Mouse (Mus musculus): ENCODE data around the gene Tmtc2.

The Tmtc2 gene

DNA sequence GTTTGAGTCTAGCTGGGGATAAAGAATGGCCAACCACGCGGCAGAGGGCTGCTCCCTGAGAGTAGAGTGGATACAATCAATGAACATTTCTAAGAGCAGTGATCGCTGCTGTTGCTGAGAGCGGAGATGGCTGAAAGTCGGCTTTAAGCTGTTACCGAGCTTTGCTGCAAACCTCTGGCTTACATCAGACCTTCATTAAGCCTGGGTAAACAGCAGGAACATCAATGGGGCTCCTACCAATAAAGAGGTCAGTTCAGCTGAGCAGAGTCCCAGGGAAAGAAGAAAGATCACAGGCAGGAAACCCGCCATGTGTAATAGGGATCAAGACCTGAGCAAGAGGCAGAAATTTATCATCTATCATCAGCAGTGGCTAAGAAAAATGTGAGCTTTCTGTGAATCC lies 72.5 kb downstream of the Tmtc2 start:
- DNase-seq (ENCODE audit: low read depth, low spot score): no peak

- DNase-seq (ENCODE audit: low read depth, low spot score): no peak
These were observed 73.8 kb downstream of the Tmtc2 start for GRCm38 (mm10) chr10:105500482-105500881.

DNA sequence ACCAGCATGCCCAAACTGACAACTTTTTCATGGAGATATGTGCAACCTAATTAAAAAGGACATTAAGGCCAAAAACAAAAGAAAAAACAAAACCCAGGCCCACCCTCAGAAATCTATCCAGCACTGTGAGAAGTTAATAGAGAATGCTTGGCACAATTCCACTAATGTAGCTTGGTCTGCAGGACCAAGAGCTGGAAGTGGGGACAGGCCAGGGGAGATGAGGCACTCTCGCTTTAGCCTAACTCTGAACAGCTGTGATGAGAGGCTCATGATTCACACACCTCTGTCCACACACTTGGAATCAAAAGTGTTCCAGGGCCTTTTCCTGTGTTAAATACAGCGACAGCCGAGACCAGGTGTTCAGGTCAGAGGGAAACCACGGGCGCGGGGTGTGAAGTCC lies 79.0 kb downstream of the Tmtc2 start:
- DNase-seq (ENCODE audit: low read depth, low spot score): no peak

- DNase-seq (ENCODE audit: low read depth, low spot score): no peak
These were observed 81.8 kb downstream of the Tmtc2 start for GRCm38 (mm10) chr10:105492485-105492884.

GRCm38 (mm10) chr10:105490748-105491147 lies 83.5 kb downstream of the Tmtc2 start:
- peak; percentile 74 for DNase-seq (ENCODE audit: low read depth, low spot score)

DNA sequence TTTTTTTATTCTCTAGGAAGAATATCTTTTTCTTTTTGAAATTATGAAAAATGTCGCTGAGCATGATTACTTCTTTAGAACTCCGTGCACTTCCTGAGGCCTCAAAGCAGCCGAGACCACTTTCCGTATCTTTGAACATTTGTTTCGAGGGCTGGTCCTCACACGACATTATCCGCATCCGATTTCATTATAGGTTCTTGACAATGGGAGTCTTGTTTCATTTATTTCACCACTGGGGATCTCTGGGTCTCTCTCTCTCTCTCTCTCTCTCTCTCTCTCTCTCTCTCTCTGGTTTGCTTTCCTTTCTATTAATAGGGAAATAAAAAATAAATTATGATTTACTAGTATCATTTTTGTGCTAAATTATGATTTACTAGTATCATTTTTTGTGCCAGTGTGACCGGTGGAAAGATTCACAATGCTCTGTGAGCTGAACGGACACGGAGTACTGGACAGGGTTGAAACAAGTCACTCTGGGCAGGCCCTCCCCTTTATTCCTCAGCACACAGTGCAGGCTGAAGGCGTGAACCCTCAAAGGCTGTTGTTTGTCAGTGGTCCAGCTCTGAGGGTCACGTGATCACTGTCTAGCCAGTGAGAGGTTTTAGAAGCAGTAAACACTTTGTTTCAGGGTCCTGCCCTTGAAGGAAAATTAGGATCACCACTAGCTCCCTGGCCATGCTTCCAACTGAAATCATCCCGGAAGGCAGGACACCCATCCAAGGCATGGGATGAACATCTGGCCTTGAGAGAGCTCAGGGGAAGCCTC lies 84.1 kb downstream of the Tmtc2 start:
- no peak for DNase-seq (ENCODE audit: low read depth, low spot score)

- no peak for DNase-seq (ENCODE audit: low read depth, low spot score)
These were observed 87.3 kb downstream of the Tmtc2 start for GRCm38 (mm10) chr10:105486977-105487376.

DNA sequence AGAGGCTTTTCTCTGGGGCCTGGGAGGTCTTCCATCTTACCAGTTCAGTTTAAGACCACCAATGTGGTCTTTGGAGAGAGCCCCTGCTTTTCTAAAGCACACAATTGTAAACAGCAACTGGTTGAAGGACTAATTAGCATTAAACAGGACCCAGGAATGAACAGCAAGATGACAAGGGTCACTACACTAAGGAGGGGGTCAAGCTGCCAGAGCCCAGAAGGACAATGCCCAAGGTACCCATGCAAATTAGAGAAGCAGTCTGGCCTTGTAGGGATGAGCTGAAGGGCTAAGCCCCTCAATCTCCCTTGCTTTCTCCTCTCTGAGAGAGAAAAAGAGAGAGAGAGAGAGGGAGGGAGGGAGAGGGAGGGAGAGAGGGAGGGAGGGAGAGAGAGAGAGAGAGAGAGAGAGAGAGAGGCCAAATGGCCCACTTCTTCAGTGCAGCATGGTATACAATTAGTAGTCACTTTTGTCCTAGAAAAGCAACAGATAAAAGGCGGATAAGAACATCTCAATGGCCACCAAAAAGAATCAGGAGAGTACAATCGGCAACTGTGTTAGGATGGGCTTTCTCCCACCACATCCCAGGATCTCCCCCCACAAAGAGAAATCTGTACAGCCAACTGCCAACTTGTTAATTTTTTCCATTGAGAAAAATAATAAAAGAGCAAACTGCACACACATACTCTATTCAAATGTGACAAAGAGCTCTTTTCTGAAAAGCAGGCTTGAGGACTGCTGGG lies 89.7 kb downstream of the Tmtc2 start:
- DNase-seq (ENCODE audit: low read depth, low spot score): no peak

- DNase-seq (ENCODE audit: low read depth, low spot score): no peak
These were observed 94.5 kb downstream of the Tmtc2 start for GRCm38 (mm10) chr10:105479771-105480170.

DNA sequence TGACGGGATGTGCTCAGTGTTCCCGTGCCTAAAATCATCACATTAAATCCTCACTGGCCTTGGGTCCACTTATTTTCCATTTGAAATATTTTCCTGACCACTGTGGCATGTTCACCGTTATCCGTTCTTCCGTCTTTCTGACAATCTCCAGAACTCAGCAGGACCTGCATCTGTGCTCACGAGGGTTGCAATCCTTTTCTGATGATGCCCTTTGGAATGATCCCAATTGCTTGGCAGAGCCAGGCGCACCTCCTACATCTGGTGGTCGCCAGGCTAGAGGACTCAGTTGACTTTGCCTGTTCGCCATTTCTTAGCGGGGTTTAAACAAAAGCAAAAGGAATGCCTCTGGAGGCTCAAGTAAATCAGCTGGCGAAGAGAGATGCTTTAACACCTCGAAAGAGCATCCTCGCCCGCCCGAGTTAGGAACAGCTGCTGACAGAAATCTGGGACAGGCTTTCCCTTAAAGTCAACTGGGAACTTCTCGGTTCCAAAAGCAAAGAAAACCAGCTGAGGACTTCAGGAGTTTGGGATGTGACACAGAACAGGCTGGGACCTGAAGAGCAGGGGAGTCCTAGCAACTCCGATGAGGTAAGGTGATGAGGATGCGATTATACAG lies 96.5 kb downstream of the Tmtc2 start:
- DNase-seq (ENCODE audit: low read depth, low spot score): no peak

DNA sequence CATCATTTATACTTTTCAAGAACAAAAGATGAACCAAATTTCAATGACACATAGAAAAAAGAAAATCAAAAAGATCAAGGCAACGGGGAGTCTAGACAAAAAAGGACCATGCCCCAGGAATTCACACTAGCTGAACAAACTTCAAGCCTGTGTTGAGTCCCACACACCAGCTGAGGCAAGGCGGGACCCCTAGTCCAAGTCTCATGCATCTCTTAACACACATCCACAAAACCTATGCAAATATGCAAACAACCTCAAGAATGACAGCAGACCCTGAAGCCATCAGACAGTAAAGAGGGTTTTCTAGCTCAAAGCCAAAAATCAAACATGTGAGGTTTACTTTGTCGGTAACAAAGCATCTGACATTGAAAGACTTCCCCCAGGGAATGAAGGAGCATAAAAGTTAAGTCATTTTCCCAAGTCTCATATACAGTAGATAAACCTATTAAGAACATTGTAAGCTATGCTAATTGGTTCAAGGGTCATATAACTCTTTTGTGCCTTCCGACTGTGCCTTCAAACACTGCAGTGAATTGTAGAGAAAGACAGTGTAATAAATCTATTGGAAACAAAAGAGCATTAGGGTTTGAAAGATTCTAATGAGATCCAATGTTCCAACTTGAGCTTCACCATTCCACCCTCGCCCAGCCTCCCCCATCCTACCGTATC lies 100.0 kb downstream of the Tmtc2 start:
- DNase-seq (ENCODE audit: low read depth, low spot score): no peak

DNA sequence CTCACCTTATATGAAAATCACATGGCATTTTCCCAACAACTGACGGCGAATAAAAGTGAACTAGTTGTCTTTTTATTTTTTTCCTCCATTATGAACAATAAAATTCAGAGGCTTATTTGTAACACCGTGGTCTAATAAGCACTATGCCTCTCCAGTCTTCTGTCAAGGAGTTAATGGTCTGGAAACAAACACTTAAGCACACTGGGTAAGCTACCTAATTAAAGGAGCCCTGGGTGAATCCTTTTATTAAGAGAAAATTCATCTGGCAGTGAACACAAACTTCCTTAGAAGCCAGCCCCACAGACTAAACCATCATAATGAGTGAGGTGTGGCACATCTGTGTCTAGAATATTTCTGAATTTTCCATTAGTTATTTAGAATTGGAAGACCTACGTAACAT lies 109.9 kb downstream of the Tmtc2 start:
- no peak for DNase-seq (ENCODE audit: low read depth, low spot score)

DNA sequence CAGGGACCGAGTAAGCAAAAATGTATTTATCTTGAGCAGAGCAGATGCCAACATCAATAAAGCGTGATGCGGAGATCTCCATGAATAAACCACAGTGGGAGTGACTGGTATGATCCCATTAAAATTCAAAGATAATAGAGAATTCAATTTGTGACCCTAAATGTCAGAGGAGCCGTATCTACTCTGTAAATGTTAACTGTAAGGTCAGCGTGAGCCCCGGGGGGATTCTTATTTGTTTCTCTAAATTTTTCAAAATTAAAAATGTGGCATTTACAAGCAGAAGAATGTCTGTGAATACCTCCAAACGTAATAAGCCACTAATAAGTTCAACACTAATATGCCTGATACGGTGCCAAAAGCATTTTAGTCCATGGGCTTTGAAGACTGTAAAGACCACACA lies 120.8 kb downstream of the Tmtc2 start:
- no peak for DNase-seq (ENCODE audit: low read depth, low spot score)

DNA sequence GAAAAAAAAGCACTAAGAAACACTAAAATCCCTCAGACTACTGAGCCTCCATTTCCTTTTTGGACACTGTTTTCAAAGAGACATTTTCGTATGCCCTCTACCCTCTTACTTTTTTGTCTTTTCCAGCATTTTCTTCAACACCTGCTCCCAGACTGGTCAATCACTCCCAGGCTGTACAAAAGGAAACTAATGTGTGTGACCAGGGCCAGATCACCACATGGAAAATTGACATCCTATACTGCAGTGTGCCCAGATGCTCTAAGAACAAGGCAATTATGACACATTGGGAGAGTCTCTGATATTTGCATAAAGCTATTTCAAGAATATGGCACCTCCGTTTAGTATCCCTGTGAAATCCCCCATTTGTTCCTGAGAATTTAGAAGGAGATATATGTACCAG lies 127.1 kb downstream of the Tmtc2 start:
- no peak for DNase-seq (ENCODE audit: low read depth, low spot score)

- no peak for DNase-seq (ENCODE audit: low read depth, low spot score)
These were observed 129.9 kb downstream of the Tmtc2 start for GRCm38 (mm10) chr10:105444309-105444708.

- DNase-seq (ENCODE audit: low read depth, low spot score): no peak
These were observed 139.4 kb downstream of the Tmtc2 start for GRCm38 (mm10) chr10:105434879-105435278.

GRCm38 (mm10) chr10:105430885-105431284 lies 143.4 kb downstream of the Tmtc2 start:
- no peak for DNase-seq (ENCODE audit: low read depth, low spot score)

DNA sequence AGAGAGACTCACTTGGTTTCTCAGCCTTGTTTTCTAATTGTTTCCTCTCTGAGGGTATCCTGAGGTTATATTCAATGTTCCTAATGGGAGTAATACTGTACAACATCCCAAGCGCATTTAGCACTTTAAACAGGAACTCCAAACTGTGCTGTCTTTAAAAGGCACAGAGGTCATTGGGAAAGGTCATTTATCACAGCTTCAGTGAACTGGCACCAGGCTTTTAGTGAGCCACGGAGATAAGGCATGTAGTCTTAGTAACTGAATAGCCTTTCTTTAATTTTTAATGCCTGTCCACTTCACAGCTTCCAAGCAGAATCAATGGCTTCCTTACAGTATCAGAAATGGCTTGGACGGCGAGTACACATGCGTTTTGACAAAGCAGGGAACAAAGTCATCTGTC lies 144.0 kb downstream of the Tmtc2 start:
- no peak for DNase-seq (ENCODE audit: low read depth, low spot score)

DNA sequence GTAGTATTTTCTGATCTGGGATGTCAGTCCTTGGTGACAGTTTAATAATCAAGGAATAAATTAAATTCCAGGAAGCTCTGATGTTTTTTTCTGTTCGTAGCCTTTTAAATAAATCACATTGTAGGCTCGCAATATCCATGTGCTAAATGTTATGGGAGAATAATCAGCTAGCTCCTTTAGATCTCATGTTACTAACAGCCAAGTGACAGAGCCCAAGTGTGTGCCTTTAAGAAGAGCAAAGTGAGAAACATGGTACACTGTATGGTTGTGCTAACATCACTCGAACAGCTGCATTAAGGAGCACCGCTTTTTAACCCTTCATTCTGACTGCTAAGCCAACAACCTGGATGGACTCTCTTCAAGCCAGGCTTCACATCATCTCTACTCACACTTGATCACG lies 146.2 kb downstream of the Tmtc2 start:
- DNase-seq (ENCODE audit: low read depth, low spot score): no peak

DNA sequence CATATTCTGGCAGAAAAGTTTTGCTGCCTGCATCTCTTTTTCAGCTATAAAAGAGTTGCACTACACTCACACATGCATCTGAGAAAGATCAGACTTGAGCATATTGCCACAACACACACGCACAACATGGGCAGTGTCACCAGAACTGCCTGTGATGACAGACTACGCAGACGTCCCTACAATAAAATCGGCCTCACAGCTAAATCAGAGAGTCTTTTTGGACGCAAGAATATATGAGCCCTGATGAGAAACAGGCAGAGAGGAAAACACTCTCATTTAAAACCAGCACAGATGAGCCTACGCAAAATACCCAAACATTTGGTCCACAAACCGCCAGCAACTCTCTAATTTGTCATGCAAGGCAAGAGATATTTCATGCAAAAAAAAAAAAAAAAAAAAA lies 146.6 kb downstream of the Tmtc2 start:
- DNase-seq (ENCODE audit: low read depth, low spot score): no peak

GRCm38 (mm10) chr10:105425052-105425451 lies 149.2 kb downstream of the Tmtc2 start:
- DNase-seq (ENCODE audit: low read depth, low spot score): no peak

DNA sequence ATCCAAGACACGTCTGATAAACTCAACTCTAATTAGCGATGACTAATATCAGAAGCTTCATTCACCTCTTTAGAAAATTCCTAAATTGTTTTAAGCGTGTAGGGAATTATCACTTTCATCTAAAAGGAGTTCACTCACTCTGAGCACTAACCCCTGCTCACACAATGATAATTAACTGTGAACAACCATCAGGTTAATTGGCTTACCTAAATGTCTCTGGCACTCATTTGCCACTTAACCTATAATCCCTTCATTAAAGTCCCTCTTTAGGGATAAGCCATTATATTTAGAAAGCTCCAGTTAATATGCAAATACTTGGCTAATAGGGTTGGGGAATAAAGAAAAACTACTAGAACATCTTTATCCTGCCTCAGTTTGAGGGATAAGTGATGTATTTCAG lies 151.1 kb downstream of the Tmtc2 start:
- DNase-seq (ENCODE audit: low read depth, low spot score): no peak

Measured in A20 (cell line).